7 mouse cellular contexts compared by ENCODE assay signal in the genomic region with DNA sequence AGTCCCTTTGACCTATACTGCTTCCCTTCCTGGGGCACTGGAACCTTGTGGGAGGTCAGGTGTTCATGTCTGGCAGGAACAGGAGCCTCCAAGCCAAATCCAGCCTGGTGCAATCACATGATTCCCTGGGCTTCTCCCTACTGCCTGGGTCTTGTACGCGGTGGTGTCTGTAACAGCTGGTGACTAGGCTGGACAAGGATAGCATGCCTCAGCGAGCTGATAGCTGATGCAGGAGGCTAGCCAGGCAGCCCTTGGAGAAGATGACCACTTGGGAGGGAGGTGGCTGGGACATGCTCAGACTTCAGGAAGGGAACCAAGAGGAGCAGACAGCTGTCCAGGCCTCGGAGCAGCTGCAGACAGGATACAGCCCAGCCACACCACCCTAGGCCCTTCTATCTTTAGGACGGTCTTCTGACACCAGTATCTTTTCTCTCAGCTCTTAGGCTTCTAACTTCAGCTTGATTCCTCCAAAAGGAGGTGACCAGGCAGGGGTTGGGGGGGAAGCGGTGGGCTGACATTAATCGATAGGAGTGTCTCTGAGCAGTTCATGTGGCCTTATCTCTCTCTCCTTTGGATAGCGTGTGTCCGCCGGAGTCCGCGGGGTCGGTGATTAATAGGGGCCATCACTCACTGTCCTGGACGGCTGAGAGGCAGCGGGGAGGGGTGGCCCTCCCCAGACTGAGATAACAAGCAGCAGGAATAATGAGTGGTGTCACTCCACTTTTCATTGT. TPM values are rescaled to one million over a fixed set of nuclear protein-coding genes. Genes with fewer than 3 reads are reported as not detected.
DNase-seq lines count a peak whose midpoint lies in the region; ATAC-seq and TF ChIP-seq lines count a peak whose summit lies in the region.

No protein-coding gene starts in this region.

- H3K4me3 ChIP-seq in ES-Bruce4 (ENCODE audit: low read depth, low read length): no peak overlapping the region
- no peak overlapping the region for H3K4me3 ChIP-seq in MEL (ENCODE audit: control insufficient read depth in 1 of 2, insufficient read depth in 1 of 2, low read depth in 2 of 2, low read length in 2 of 2)
- peak overlapping the region; percentile 4 for H3K4me3 ChIP-seq in heart, embryonic 10.5 days

- no peak for TF ChIP-seq POLR2A in ES-Bruce4 (IDR thresholded peaks at IDR 0.05; ENCODE audit: insufficient read depth, low read length)
- TF ChIP-seq POLR2A in MEL (IDR thresholded peaks at IDR 0.05; ENCODE audit: control insufficient read depth in 1 of 2, insufficient read depth in 1 of 2, low read depth in 1 of 2, low read length in 2 of 2, poor library complexity in 1 of 2): no peak

- H3K9ac ChIP-seq in ES-Bruce4 (ENCODE audit: low read depth, poor library complexity, severe bottlenecking) (no peak overlapping the region), MEL (ENCODE audit: control insufficient read depth, low read depth, low read length, poor library complexity, severe bottlenecking) (no peak overlapping the region)

- no peak for ATAC-seq in megakaryocyte-erythroid progenitor cell, adult 5-6 weeks (replicated peaks; ENCODE audit: low FRiP score, low TSS enrichment, poor library complexity, severe bottlenecking)
- ATAC-seq in activated CD4-positive, CD25-positive, alpha-beta regulatory T cell, adult 4 months: no peak

- TF ChIP-seq CTCF in ES-Bruce4 (IDR thresholded peaks at IDR 0.05; ENCODE audit: low read depth, low read length): no peak
- no peak for TF ChIP-seq CTCF in MEL (IDR thresholded peaks at IDR 0.05 in 2 of 3, conservative IDR thresholded peaks at IDR 0.05 in 1 of 3; ENCODE audit: control insufficient read depth in 1 of 3, insufficient read depth in 1 of 3, low read depth in 2 of 3, low read length in 3 of 3, poor library complexity in 1 of 3, severe bottlenecking in 1 of 3)

- H3K9me3 ChIP-seq in ES-Bruce4 (replicated peaks; ENCODE audit: control insufficient read depth, insufficient read depth, low read length, poor library complexity, severe bottlenecking) (no peaks in the 10 kb centered on the region), MEL (replicated peaks; ENCODE audit: insufficient read depth, low read length) (no peaks in the 10 kb centered on the region)
- H3K9me3 ChIP-seq in heart, embryonic 10.5 days: no peaks in the 10 kb centered on the region

- TF ChIP-seq RAD21 in MEL (IDR thresholded peaks at IDR 0.05; ENCODE audit: low read depth, low read length): no peak

- DNase-seq in MEL (ENCODE audit: low read depth, low spot score): no peak
- peak; percentile 89 for DNase-seq in heart, embryonic 10.5 days (ENCODE audit: low spot score)
- DNase-seq in kidney, postnatal 25 days: peak; percentile 43 to 76
- DNase-seq in urinary bladder, postnatal 25 days (ENCODE audit: low spot score): no peak

- H3K36me3 ChIP-seq in ES-Bruce4 (ENCODE audit: control insufficient read depth, insufficient read depth, low read length, poor library complexity, severe bottlenecking) (peaks cover 41% of the 10 kb centered on the region), MEL (ENCODE audit: control insufficient read depth in 1 of 2, insufficient read depth in 2 of 2, low read length in 2 of 2) (no peaks in the 10 kb centered on the region; a peak in 1 of 4 replicates)
- peaks cover 34% of the 10 kb centered on the region for H3K36me3 ChIP-seq in heart, embryonic 10.5 days

- TF ChIP-seq EP300 in ES-Bruce4 (IDR thresholded peaks at IDR 0.05; ENCODE audit: insufficient read depth, low read depth, low read length) (peak; percentile 6; the same call in 1 of the 2 replicates), MEL (IDR thresholded peaks at IDR 0.05; ENCODE audit: low read depth in 1 of 2, low read length in 2 of 2) (no peak)

- 10% methylated on average over 15 of the region's 15 CpGs for WGBS in heart, embryonic 10.5 days

- no peaks in the 10 kb centered on the region for H3K79me2 ChIP-seq in MEL (ENCODE audit: control insufficient read depth, insufficient read depth, low read length, poor library complexity)

- H3K27me3 ChIP-seq in ES-Bruce4 (ENCODE audit: control insufficient read depth, insufficient read depth, low read length, poor library complexity, severe bottlenecking) (no peaks in the 10 kb centered on the region), MEL (ENCODE audit: control insufficient read depth in 1 of 2, insufficient read depth in 2 of 2, low read length in 2 of 2) (0 out of 4 replicates have a peak, but pooled peaks cover 0 to 2% of the 10 kb centered on the region in 2 experiments)
- H3K27me3 ChIP-seq in heart, embryonic 10.5 days (ENCODE audit: insufficient read depth, poor library complexity, severe bottlenecking): peaks cover 20% of the 10 kb centered on the region

- H3K4me1 ChIP-seq in ES-Bruce4 (ENCODE audit: control insufficient read depth, insufficient read depth, low read length) (peaks cover 3% of the 10 kb centered on the region), MEL (ENCODE audit: control insufficient read depth in 1 of 2, insufficient read depth in 2 of 2, low read length in 2 of 2) (no peaks in the 10 kb centered on the region)
- peaks cover 68% of the 10 kb centered on the region for H3K4me1 ChIP-seq in heart, embryonic 10.5 days

- no peak overlapping the region for H3K27ac ChIP-seq in ES-Bruce4 (ENCODE audit: insufficient read depth, low read length)
- H3K27ac ChIP-seq in MEL (ENCODE audit: control insufficient read depth, low read depth, low read length): no peak overlapping the region
- peak overlapping the region; percentile 52 for H3K27ac ChIP-seq in heart, embryonic 10.5 days

TF ChIP-seq in MEL, 35 proteins besides CTCF, POLR2A, EP300 and RAD21:
- TF ChIP-seq ELF1 (IDR thresholded peaks at IDR 0.05; ENCODE audit: low read depth, low read length) (no peak), POLR2AphosphoS2 (IDR thresholded peaks at IDR 0.05; ENCODE audit: low read length) (peak; percentile 53; the same call in 1 of the 2 replicates)

RNA-seq across cellular contexts. Expression of a gene that starts 9.7 kb away (rescaled TPM):
- 93.3 and 109 TPM in 2 replicates for polyA plus RNA-seq in ES-Bruce4 (2011; ENCODE audit: insufficient read depth, insufficient read length, low read depth, missing spikeins)
- total RNA-seq in MEL (2012; rRNA removed): 45.2 and 48.9 TPM in 2 replicates
- 10 to 100 TPM in 1 of 2 experiments, not detected in 1; 55.4 TPM for polyA plus RNA-seq in MEL (2012; ENCODE audit: insufficient read depth in 1 of 2, insufficient read length in 2 of 2, low read depth in 1 of 2, low replicate concordance in 2 of 2, missing spikeins in 1 of 2)
- polyA plus RNA-seq in heart, embryonic 10.5 days (2016; fragmentation: Nextera tagmentation; extraction: Ambion mirVana): 68.3 and 84.3 TPM in 2 replicates
- 31.9 and 56.8 TPM in 2 replicates for total RNA-seq in megakaryocyte-erythroid progenitor cell, adult 5-6 weeks (2014; fragmentation: Nextera tagmentation)
- total RNA-seq in megakaryocyte-erythroid progenitor cell, adult 5-6 weeks (2017): 18.3 and 54.6 TPM in 2 replicates
- 10 to 100 TPM; 86.7 to 92.1 TPM for polyA plus RNA-seq in activated CD4-positive, CD25-positive, alpha-beta regulatory T cell, adult 4 months (2017; shearing (Covaris generic))

RNA-seq across cellular contexts. Expression of a gene that starts 21.3 kb away (rescaled TPM):
- polyA plus RNA-seq in ES-Bruce4 (2011; ENCODE audit: insufficient read depth, insufficient read length, low read depth, missing spikeins): 10.9 and 11.1 TPM in 2 replicates
- total RNA-seq in MEL (2012; rRNA removed): 0.08 TPM in 1 of 2 replicates, not detected in the other
- under 1 TPM in 1 of 2 experiments, not detected in 1; 0.19 TPM for polyA plus RNA-seq in MEL (2012; ENCODE audit: insufficient read depth in 1 of 2, insufficient read length in 2 of 2, low read depth in 1 of 2, low replicate concordance in 2 of 2, missing spikeins in 1 of 2)
- 0.90 and 1.5 TPM in 2 replicates for polyA plus RNA-seq in heart, embryonic 10.5 days (2016; fragmentation: Nextera tagmentation; extraction: Ambion mirVana)
- total RNA-seq in megakaryocyte-erythroid progenitor cell, adult 5-6 weeks (2014; fragmentation: Nextera tagmentation): not detected in 2 replicates
- total RNA-seq in megakaryocyte-erythroid progenitor cell, adult 5-6 weeks (2017): not detected in 2 replicates
- under 1 TPM in 1 of 2 experiments, not detected in 1; 0.15 TPM for polyA plus RNA-seq in activated CD4-positive, CD25-positive, alpha-beta regulatory T cell, adult 4 months (2017; shearing (Covaris generic))

RNA-seq across cellular contexts. Expression of a gene that starts 37.2 kb away (rescaled TPM):
- polyA plus RNA-seq in ES-Bruce4 (2011; ENCODE audit: insufficient read depth, insufficient read length, low read depth, missing spikeins): 23.6 and 24.1 TPM in 2 replicates
- total RNA-seq in MEL (2012; rRNA removed): 41.7 and 55.7 TPM in 2 replicates
- 10 to 100 TPM in 1 of 2 experiments, not detected in 1; 38.8 TPM for polyA plus RNA-seq in MEL (2012; ENCODE audit: insufficient read depth in 1 of 2, insufficient read length in 2 of 2, low read depth in 1 of 2, low replicate concordance in 2 of 2, missing spikeins in 1 of 2)
- 69.3 and 72.6 TPM in 2 replicates for polyA plus RNA-seq in heart, embryonic 10.5 days (2016; fragmentation: Nextera tagmentation; extraction: Ambion mirVana)
- total RNA-seq in megakaryocyte-erythroid progenitor cell, adult 5-6 weeks (2014; fragmentation: Nextera tagmentation): 13.7 and 18.5 TPM in 2 replicates
- 25.9 and 29.0 TPM in 2 replicates for total RNA-seq in megakaryocyte-erythroid progenitor cell, adult 5-6 weeks (2017)
- polyA plus RNA-seq in activated CD4-positive, CD25-positive, alpha-beta regulatory T cell, adult 4 months (2017; shearing (Covaris generic)): 10 to 100 TPM; 25.6 to 33.4 TPM

RNA-seq across cellular contexts. Expression of a gene that starts 56.9 kb away (rescaled TPM):
- 23.9 and 26.2 TPM in 2 replicates for polyA plus RNA-seq in ES-Bruce4 (2011; ENCODE audit: insufficient read depth, insufficient read length, low read depth, missing spikeins)
- 0.95 and 2.1 TPM in 2 replicates for total RNA-seq in MEL (2012; rRNA removed)
- 1 to 10 TPM in 1 of 2 experiments, not detected in 1; 6.3 TPM for polyA plus RNA-seq in MEL (2012; ENCODE audit: insufficient read depth in 1 of 2, insufficient read length in 2 of 2, low read depth in 1 of 2, low replicate concordance in 2 of 2, missing spikeins in 1 of 2)
- polyA plus RNA-seq in heart, embryonic 10.5 days (2016; fragmentation: Nextera tagmentation; extraction: Ambion mirVana): 86.6 and 90.1 TPM in 2 replicates
- total RNA-seq in megakaryocyte-erythroid progenitor cell, adult 5-6 weeks (2014; fragmentation: Nextera tagmentation): not detected in 2 replicates
- total RNA-seq in megakaryocyte-erythroid progenitor cell, adult 5-6 weeks (2017): 1.0 and 3.2 TPM in 2 replicates
- not detected for polyA plus RNA-seq in activated CD4-positive, CD25-positive, alpha-beta regulatory T cell, adult 4 months (2017; shearing (Covaris generic))

Comparison
In these comparisons a context has a peak if more than half of its experiments do, and no peak if none do; other contexts are left out.
1. DNase-seq: peak in heart, embryonic 10.5 days (single experiment) and kidney, postnatal 25 days (2 of 2); none in MEL (single experiment) and urinary bladder, postnatal 25 days (single experiment).